Mouse (Mus musculus) left cerebral cortex, adult 8-10 months (tissue): Measurements from ENCODE around the gene Gps2. TPM values are rescaled to one million over a fixed set of nuclear protein-coding genes. Genes with fewer than 3 reads are reported as not detected.

ENCODE experiments used
- DNase-seq, 2 experiments: peaks; one replicate each; pipeline ENCODE4 v3.0.0; 2022; ENCODE audit warnings: low spot score in 2 of 2
- total RNA-seq, 4 experiments: library from RNA; stranded (reverse); gene quantifications; 2 replicates each; pipeline ENCODE4 v1.2.4; 2022

Gene Gps2
- 10 to 100 TPM; 27.1 to 37.6 (median 32.4) TPM for total RNA-seq

GRCm38 (mm10) chr11:69913554-69914371, at the start of gene Gps2:
Gps2 (plus strand) TSS chr11:69913888.
- DNase-seq: peak; percentile 90

DNA sequence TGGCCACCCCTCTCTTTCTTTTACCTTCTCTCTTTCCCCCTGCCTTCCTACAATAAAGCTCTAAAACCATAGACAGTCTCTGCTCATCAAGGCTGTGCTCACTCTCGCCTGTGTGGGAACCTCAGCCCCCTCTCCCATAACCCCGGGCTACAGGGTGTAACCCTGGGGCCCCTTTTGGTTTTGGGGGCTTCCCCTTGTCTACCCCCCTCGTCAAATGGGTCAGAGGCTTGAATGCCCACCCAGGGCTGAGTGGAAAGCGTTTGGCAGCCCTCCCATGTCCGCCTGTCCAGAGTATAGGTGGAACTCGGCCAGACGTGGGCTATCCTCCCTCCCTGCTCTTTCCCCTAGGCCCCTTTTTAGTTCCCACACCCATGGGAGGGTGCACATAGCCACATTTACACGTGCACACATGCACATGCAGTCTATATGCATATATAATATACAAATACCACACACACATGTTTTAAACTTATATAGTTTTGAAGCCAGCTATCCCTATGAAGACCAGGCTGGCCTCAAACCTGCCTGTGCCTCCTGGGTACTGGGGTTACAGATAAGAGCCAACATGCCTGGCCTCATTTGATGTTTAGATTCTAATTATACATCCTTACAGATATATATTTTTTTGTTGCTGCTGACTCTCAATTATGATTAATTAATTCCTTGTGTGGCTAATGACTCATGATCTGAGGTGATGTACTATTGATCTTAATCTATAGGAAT, 49.4 kb upstream of the Gps2 start:
- no peak for DNase-seq

GRCm38 (mm10) chr11:69865561-69865960, 48.1 kb upstream of the Gps2 start:
- DNase-seq: no peak

DNA sequence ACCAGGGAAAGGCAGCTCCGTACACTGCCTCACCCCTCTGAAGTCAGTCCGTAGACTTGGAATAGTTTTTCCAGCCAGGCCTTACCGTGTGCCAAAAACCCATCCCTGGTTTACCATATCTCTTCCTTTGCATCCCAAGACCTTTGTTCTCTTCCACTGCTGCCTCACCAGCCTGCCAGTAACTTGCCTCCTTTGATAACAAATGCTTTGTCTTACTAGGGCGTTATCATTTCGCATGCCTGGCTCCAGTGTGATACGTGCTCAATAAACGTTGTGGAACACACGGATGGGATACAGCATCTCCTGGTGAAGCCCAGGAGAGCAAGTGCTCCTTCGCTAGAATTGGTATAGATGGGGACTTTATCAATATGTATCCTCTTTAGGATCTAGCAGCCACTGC, 46.4 kb upstream of the Gps2 start:
- no peak for DNase-seq

DNA sequence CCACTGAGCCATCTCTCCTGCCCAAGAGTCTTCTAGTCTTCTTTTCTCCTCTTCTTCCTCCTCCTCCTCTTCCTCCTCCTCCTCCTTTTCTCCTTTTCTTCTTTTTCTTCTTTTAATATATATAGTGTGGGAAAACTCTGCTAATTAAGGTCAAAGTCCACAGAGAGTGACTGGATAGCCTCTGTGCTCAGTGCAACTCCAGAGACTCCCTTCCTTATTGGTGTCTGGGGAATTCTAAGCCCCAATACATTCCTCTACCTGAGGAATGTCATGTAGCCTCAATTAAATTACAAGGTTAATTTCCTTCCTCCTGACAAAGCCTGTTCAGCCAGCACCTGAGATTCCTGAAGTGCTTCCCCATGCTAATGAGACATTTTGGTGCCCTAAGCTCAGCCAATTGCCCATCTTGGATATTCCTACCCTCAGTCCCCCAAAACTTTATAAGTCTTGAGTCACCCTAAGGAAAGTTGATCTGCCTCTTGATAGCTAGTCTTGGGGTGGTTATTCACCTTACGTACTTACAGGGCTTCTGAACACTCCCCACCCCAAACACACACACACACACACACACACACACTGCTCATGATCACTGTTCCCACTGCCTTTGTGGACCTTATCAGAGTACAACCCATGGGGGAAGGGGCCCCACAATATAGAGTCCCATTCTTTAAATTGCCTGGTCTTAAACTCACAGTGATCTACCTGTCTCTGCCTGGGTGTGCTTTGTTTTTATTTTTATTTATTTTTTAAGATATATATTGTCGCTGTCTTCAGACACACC, 43.2 kb upstream of the Gps2 start:
- DNase-seq: no peak

DNA sequence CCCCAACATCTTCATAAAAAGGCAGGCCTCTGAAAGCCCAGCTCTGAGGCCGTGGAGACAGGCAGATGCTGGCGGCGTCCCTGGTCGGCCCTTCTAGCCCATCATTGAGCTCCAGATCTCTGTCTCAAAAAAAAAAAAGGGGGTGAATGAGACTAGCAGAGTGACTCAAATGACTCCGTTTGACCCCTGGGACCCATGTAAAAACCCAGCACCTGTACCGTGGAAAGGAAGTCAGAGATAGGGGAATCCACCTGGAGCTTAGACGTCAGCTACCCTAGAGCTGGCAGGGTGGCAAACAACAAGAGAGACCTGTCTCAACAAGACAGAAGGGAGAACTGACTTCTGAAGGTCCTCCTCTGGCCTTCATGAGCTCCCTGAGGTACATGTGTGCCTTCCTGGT, 41.9 kb upstream of the Gps2 start:
- DNase-seq: no peak

- DNase-seq: no peak
Measured at GRCm38 (mm10) chr11:69872451-69872850, 41.2 kb upstream of the Gps2 start.

- DNase-seq: no peak
Measured at GRCm38 (mm10) chr11:69876186-69876585, 37.5 kb upstream of the Gps2 start.

DNA sequence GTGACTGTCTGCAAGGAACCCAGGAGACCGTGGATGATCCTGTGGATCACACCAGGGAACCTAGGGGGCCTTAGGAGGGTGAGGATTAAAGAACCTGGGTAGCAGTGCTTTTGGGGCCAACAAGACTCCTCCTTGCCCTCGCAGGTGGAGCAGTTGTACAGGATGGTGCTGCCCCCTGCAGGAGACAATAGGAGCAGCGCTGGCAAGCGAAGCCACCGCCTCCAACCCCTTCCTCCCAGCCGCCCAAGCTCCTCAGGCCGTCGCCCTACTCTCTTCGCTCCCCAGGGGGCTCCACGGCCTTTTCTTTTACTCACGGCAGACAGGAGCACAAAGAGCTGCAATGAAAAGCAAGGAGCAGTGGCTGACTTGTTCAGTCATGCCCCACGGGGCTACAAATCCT, 36.8 kb upstream of the Gps2 start:
- DNase-seq: peak; percentile 43 to 53

DNA sequence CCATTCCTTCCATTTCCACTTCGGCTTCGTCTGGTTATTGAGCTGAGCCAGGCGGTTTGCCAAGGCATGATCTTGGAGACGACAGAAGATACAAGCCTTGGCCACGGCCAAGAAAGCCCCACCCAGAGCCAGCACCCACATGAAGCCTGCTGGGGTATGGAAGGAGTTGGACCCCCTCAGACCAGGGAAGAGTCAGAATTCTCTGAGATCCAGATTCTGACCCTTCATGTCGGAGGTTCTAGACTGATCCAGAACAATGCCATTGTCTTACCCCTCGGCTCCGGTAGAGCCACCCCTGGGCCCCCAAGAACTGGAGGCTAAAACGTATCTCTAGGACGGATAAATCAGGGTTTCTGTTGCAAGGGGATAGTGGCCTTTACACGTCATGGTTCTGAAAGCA, 35.8 kb upstream of the Gps2 start, which contains the start of gene Tmem95:
Gene Tmem95, minus strand, starts transcription at position 141 of the 400 bp plus-strand sequence.
- DNase-seq: no peak

GRCm38 (mm10) chr11:69878399-69878798, 35.3 kb upstream of the Gps2 start:
- DNase-seq: no peak

GRCm38 (mm10) chr11:69878952-69879351, 34.7 kb upstream of the Gps2 start:
- no peak for DNase-seq

DNA sequence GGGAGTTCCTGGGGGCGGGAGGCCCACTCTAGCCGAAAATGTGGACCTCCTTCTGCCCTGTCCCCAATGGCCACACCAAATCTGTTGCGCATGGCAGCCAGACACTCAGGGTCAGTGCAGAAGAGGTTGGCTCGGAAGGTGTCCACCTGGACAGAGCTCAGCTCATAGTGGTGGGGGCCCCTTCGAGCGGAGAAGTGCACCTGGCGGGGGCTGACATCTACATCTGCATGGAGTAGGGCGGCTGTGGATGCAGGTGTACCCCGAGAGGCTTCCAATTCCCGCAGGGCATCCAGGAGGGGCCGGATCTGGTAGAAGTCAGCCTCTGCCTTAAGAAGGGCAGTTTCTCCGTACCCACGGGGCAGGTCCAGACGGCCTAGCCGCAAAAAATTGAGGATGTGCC, 34.0 kb upstream of the Gps2 start:
- no peak for DNase-seq

DNA sequence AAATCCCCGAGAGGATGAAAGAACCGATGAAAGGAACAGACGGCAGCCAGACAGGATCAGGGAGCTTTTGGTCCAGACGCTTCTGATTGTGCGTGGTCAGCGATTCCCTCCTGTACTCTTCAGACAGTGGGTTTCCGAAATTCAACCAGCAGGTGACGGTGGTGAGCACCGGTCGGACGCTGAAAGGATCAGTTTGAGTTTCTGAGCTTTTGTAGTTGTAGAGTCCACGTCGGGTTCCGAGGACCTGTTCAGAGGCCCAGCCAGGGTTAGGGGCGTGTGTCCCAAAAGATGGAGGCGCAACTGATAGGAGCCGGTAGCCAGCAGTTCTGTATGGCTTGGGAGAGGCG, 33.2 kb upstream of the Gps2 start:
- no peak for DNase-seq

DNA sequence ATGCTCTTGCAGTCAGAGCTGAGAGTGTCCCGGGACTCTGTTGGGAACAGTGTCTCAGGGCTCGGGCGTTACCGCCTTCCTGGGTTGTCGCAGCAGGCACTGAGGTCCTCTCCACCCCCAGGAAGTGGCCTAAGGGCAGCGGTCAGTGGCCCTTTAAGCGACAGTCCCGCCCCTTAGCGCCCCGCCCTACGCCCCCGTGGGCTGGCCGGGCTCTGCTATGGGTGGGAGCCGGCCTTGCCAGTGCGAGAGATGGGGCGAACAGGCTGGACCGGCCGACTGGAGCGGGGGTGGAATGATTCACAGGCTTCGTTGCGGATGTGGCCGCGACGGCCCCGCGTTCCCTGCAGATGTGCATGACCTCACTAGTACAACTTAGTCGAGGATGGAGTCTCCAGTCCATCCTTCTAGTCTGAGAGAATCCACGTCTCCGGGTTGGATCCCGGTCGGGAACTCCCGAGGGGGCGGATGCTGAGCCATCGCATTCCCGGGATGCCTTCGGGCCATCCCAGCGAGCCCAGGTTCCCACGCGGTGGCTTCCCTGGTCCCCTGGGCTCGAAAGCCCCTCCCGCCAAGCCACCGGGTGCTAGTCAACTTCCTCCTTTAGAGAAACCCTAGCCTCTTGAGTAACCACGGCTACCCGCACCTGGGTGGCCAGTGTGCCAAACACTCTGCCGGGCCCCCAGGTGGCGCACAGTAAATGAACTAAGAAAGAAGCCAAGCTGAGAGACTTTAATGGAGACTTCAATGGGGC, 32.7 kb upstream of the Gps2 start, which contains the start of gene Kctd11:
Gene Kctd11, minus strand, starts transcription at position 554 of the 751 bp plus-strand sequence.
- DNase-seq: peak; percentile 49 to 65

- no peak for DNase-seq
Measured at GRCm38 (mm10) chr11:69881787-69882670, 31.7 kb upstream of the Gps2 start.

GRCm38 (mm10) chr11:69883066-69883465, 30.6 kb upstream of the Gps2 start:
- DNase-seq: no peak

- DNase-seq: no peak
Measured at GRCm38 (mm10) chr11:69883527-69884151, 30.0 kb upstream of the Gps2 start.

DNA sequence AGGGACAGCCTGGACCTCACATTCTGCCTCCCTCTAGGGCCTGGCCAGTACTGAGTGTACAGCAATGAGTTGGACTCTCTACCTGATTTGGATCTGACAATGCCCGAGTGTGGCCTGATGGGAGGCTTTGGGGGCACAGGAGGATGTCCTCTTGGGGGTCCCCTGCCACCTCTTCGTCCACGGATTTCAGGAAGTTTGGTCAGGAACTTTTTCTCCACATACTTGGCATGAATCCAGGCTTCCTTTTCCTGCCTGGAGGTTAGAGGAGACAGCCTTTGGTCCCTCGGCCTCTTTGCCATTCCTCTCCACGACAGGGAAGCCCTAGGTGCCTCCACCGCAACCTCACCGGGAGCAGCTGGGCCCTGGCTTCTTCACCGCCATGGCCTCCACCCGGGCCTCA, 29.4 kb upstream of the Gps2 start:
- DNase-seq: no peak

DNA sequence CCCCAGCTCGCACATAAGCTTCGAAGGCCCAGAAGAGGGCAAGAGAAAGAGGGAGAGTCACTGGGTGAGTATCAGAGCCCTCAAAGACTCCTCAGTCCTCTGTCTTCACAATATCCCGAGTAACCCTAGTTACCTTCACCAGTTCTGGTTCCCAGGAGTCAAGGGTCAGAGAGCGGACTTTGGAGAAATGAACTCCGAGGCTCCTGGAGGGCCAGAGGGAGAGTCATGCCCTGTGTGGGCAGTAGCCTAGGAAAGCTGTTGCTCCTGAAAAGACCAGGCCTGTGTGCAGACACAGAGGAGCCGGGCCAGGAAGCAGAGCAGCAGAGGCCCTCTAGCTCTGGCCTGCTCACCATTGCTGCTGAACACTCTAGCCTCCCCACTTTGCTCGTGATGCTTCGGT, 29.0 kb upstream of the Gps2 start:
- DNase-seq: no peak
